Mouse (Mus musculus) heart, postnatal 0 days (tissue): ENCODE measurements around the gene Cdkn1a. TPM values are rescaled to one million over a fixed set of nuclear protein-coding genes. Genes with fewer than 3 reads are reported as not detected.
A peak's percentile ranks its signal among the peaks of the same experiment; 100 is the strongest.
"Not testable (repeated sequence)": the region's sequence is repeated elsewhere in the genome, so short reads cannot be mapped to it uniquely, and the experiment has no call there.

Experiments used
- ATAC-seq: fragments of 200-750 bp; cut with Nextera tagmentation; 2 replicates; pipeline ENCODE4 v1.8.0; 2017; ENCODE audit warnings: low read depth, moderate number of reproducible peaks, moderate library complexity; ENCODE audit not compliant: insufficient read depth
- DNase-seq: peaks from one replicate; pipeline ENCODE4 v3.0.0-alpha.2; 2016; ENCODE audit warnings: low spot score
- H3K27ac ChIP-seq: fragments of 300-500 bp; sonication (generic); 2 replicates; pipeline ENCODE4 v1.5.1; 2014; ENCODE audit warnings: low read depth, mild to moderate bottlenecking
- H3K27me3 ChIP-seq: fragments of 300-500 bp; sonication (generic); 2 replicates; pipeline ENCODE4 v1.6.1; 2014; ENCODE audit warnings: low read length, mixed read lengths; ENCODE audit not compliant: control insufficient read depth, insufficient read depth
- H3K36me3 ChIP-seq: fragments of 300-500 bp; sonication (generic); replicated peaks from 2 replicates; pipeline ENCODE4 v1.6.1; 2014; ENCODE audit warnings: low read length, mixed read lengths; ENCODE audit not compliant: control insufficient read depth, insufficient read depth
- H3K4me1 ChIP-seq: fragments of 300-500 bp; sonication (generic); 2 replicates; pipeline ENCODE4 v1.6.1; 2014; ENCODE audit warnings: antibody characterized with exemption; ENCODE audit not compliant: control insufficient read depth, insufficient read depth
- H3K4me2 ChIP-seq: fragments of 300-500 bp; sonication (generic); 2 replicates; pipeline ENCODE4 v1.6.1; 2014; ENCODE audit warnings: low read depth, mild to moderate bottlenecking, low read length, moderate library complexity
- H3K4me3 ChIP-seq: fragments of 300-500 bp; sonication (generic); 2 replicates; pipeline ENCODE4 v1.5.1; 2014; ENCODE audit warnings: low read depth, low read length
- H3K9ac ChIP-seq: fragments of 300-500 bp; sonication (generic); replicated peaks from 2 replicates; pipeline ENCODE4 v1.6.1; 2014; ENCODE audit warnings: low read depth, low read length, mixed read lengths
- H3K9me3 ChIP-seq: fragments of 300-500 bp; sonication (generic); replicated peaks from 2 replicates; pipeline ENCODE4 v1.6.1; 2016; ENCODE audit warnings: low read length; ENCODE audit not compliant: control insufficient read depth
- CTCF ChIP-seq: IDR thresholded peaks from 2 replicates; pipeline ENCODE4 v1.5.1; 2016; ENCODE audit warnings: antibody characterized with exemption, control low read depth, low read depth
- EP300 ChIP-seq: IDR thresholded peaks from 2 replicates; pipeline ENCODE4 v1.6.1; 2016; ENCODE audit warnings: antibody characterized with exemption, low read depth
- WGBS: fragments of 180-500 bp; shearing (Covaris S2); extraction: QIAGEN DNeasy Blood & Tissue Kit; methylation state at CpG from one replicate; pipeline ENCODE4 v1.1.7; 2014; 5-methylcytosine and 5-hydroxymethylcytosine counted together
- polyA plus RNA-seq: library from polyadenylated mRNA; unstranded; fragments of >200 nt; fragmentation: Nextera tagmentation; extraction: Ambion mirVana; gene quantifications from 2 replicates; pipeline ENCODE4 v1.2.1, GENCODE M21; 2015
- total RNA-seq: library from RNA; depleted of rRNA; stranded (reverse); fragments of >200 nt; gene quantifications from 2 replicates; pipeline ENCODE4 v1.2.3, GENCODE M21; 2014; ENCODE audit warnings: low replicate concordance

The Cdkn1a gene
- total and polyA plus RNA-seq, 2 experiments from 2014 or later = 16.7 to 48.2 TPM

DNA sequence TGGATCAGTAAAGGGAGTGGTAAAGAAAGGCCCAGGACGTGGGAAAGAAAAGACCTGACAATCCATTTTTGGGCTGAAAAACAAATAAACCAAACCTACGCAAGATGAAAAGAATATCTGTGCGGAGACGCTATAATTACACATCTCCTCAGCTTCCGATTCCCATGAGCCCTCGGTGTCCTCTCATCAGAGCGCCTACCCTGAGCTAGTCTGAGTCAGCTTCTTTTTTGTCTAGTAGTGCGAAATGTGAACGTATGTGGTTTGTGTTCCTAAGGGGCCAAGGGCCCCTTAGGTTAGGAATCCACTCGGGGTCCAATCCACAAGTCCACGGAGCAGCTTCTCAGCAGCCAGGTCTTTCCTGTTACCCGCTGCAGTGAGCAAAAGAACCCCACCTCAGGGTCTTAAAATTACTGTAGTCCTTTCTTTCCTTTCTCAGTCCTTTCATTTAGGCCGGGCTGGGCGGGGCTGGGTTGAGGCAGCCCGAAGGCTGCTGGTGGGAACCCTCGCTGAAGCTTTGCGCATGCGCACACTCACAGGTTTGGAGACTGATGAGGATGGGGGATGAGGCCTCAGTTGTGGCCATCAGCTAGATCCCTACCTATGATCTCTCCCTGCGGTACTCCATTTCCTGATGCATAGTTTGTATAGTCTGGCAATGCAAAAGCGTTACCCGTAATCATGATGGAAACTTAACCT is 25.4 kb upstream of the Cdkn1a start:
- Histone ChIP-seq H3K9me3 (no peaks in the 10 kb centered on the region), H3K4me1 (peaks cover 16% of the 10 kb centered on the region; the same call in 1 of the 2 replicates), H3K27ac (no peak overlapping the region), H3K4me2 (no peak overlapping the region), H3K4me3 (no peak overlapping the region), H3K27me3 (no peaks in the 10 kb centered on the region), H3K36me3 (no peaks in the 10 kb centered on the region), H3K9ac (no peak overlapping the region)
- no peak for TF ChIP-seq CTCF
- no peak for DNase-seq
- ATAC-seq = no peak
- 90% methylated on average over 21 of the region's 21 CpGs for WGBS

DNA sequence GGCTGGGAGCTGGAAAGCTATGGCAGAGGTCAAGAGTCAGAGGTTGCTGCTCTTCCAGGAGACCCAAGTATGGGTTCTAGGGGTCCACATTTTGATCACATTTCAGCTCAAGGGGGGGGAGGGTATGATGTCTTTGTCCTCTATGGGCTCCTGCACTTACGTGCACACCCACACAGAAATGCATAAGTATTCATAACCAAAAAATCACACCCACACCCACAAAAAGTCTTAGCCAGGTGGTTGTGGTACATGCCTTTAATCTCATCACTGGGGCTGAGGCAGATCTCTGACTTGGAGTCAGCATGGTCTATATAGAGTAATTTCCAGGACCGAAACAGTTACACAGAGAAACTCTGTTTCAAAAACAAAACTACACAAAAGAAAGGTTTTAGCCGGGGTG is 24.8 kb upstream of the Cdkn1a start:
- ATAC-seq (no peak), DNase-seq (no peak)
- 90% methylated on average over 3 of the region's 3 CpGs for WGBS
- H3K4me2 ChIP-seq = no peak overlapping the region
- no peak overlapping the region for H3K27ac ChIP-seq
- H3K9me3 ChIP-seq = no peaks in the 10 kb centered on the region
- no peaks in the 10 kb centered on the region for H3K27me3 ChIP-seq
- TF ChIP-seq EP300 (no peak), CTCF (no peak)
- H3K4me3 ChIP-seq = no peak overlapping the region
- no peaks in the 10 kb centered on the region for H3K36me3 ChIP-seq
- no peak overlapping the region for H3K9ac ChIP-seq
- peaks cover 16% of the 10 kb centered on the region; the same call in 1 of the 2 replicates for H3K4me1 ChIP-seq

DNA sequence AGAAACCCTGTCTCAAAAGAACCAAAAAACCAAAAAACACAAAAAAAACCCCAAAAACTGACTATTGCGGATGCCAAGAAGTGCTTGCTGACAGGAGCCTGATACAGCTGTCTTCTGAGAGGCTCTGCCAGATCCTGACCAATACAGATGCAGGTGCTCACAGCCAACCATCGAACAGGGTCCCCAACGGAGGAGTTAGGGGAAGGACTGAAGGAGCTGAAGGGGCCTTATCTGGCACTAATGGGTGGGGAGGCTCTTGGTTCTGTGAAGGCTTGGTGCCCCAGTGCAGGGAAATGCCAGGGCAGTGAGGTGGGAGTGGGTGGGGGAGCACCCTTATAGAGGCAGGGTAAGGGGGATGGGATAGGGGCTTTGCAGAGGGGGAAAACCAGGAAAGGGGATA is 23.4 kb upstream of the Cdkn1a start:
- H3K4me2 ChIP-seq = not testable (repeated sequence)

DNA sequence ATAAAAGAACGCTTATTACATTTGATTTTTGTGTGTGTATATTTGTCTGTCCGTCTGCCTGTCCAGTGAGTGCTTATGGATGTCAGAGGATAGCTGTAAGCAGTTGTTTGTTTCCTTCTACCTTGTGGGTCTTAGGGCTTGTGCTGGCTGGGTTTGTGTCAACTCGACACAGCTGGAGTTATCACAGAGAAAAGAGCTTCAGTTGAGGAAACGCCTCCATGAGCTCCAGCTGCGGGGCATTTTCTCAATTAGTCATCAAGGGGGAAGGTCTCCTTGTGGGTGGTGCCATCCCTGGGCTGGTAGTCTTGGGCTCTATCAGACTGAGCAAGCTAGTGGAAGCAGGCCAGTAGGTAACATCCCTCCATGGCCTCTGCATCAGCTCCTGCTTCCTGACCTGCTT is 22.9 kb upstream of the Cdkn1a start:
- no peak overlapping the region for H3K4me3 ChIP-seq
- no peak overlapping the region for H3K4me2 ChIP-seq
- ATAC-seq = no peak
- peaks cover 15% of the 10 kb centered on the region for H3K4me1 ChIP-seq
- H3K27ac ChIP-seq = no peak overlapping the region
- no peak overlapping the region for H3K9ac ChIP-seq
- no peaks in the 10 kb centered on the region for H3K9me3 ChIP-seq
- H3K36me3 ChIP-seq = no peaks in the 10 kb centered on the region
- no peak for TF ChIP-seq EP300
- no peak for TF ChIP-seq CTCF
- 63% methylated on average over 5 of the region's 5 CpGs for WGBS
- no peaks in the 10 kb centered on the region for H3K27me3 ChIP-seq
- no peak for DNase-seq

More for the DNA sequence above, 23.4 kb upstream of the Cdkn1a start:
- H3K4me1 ChIP-seq = peaks cover 15% of the 10 kb centered on the region; the same call in 1 of the 2 replicates
- ATAC-seq, H3K36me3 ChIP-seq, H3K9me3 ChIP-seq, H3K27ac ChIP-seq, DNase-seq, H3K9ac ChIP-seq, H3K4me3 ChIP-seq, H3K27me3 ChIP-seq: not testable (repeated sequence)
- 70% methylated on average over 3 of the region's 3 CpGs for WGBS

DNA sequence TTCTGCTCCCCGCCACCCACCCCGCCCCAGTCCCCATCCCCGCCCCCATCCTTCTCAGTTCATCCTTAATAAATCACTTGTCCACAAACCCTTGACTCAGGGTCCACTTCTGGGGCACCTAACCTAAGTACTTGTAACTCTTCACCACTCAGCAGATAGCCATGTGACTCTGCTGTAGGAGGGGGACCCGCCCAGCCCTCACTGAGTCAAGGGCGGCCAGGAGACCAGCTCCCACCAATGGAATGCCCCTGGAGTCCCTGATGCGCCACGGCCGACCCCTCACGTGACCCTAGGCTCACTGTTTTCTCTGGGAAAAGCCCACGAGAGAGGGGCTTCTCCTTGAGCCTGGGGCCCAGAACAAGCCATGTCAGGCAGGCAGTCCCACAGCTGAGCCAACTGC is 21.7 kb upstream of the Cdkn1a start:
- Histone ChIP-seq H3K4me3 (no peak overlapping the region), H3K27ac (no peak overlapping the region), H3K4me1 (peaks cover 15% of the 10 kb centered on the region), H3K36me3 (no peaks in the 10 kb centered on the region), H3K4me2 (no peak overlapping the region), H3K9me3 (no peaks in the 10 kb centered on the region), H3K27me3 (no peaks in the 10 kb centered on the region), H3K9ac (no peak overlapping the region)
- DNase-seq (no peak), ATAC-seq (peak; percentile 52; the same call in 1 of the 2 replicates)
- TF ChIP-seq EP300 (no peak), CTCF (no peak)
- 48% methylated on average over 10 of the region's 10 CpGs for WGBS

DNA sequence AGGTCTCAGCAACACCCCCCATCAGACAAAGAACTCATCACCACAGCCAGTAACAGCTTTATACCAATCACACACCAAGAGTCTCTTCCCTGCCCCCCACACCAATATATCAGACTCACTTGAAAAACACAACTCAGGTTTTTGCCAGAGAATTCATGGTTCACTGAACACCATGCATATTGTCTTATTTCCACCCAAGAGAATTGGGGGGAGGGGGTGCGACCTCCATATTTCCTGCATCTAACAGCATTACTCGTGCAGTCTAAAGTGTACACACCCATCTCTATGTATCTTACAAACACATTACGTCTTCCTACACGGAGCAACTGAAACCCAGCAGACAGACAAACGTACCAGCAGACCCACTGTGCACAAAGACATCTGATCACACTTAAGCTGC is 19.0 kb upstream of the Cdkn1a start:
- Histone ChIP-seq H3K4me2 (no peak overlapping the region), H3K27me3 (no peaks in the 10 kb centered on the region), H3K9me3 (no peaks in the 10 kb centered on the region), H3K4me3 (no peak overlapping the region), H3K27ac (no peak overlapping the region), H3K9ac (no peak overlapping the region), H3K36me3 (no peaks in the 10 kb centered on the region), H3K4me1 (peaks cover 15% of the 10 kb centered on the region)
- no peak for DNase-seq
- TF ChIP-seq EP300 (no peak), CTCF (no peak)
- 68% methylated on average over 5 of the region's 5 CpGs for WGBS
- no peak for ATAC-seq
